Mouse (Mus musculus) heart, embryonic 10.5 days (tissue): ENCODE results near the gene B3galnt2. TPM values are rescaled to one million over a fixed set of nuclear protein-coding genes. Genes with fewer than 3 reads are reported as not detected.

Experiments
- DNase-seq: peaks from one replicate; pipeline ENCODE4 v3.0.0-alpha.2; 2017; ENCODE audit warnings: low spot score
- H3K27ac ChIP-seq: fragments of 300-500 bp; sonication (generic); 2 replicates; pipeline ENCODE4 v1.5.1; 2016; ENCODE audit warnings: mild to moderate bottlenecking
- H3K27me3 ChIP-seq: fragments of 300-500 bp; sonication (generic); 2 replicates; pipeline ENCODE4 v1.6.1; 2016; ENCODE audit warnings: mild to moderate bottlenecking; ENCODE audit not compliant: poor library complexity, insufficient read depth, severe bottlenecking
- H3K36me3 ChIP-seq: fragments of 300-500 bp; sonication (generic); 2 replicates; pipeline ENCODE4 v1.6.1; 2016; ENCODE audit warnings: mild to moderate bottlenecking, moderate library complexity
- H3K4me1 ChIP-seq: fragments of 300-500 bp; sonication (generic); 2 replicates; pipeline ENCODE4 v1.6.1; 2016; ENCODE audit warnings: mild to moderate bottlenecking
- H3K4me3 ChIP-seq: fragments of 300-500 bp; sonication (generic); 2 replicates; pipeline ENCODE4 v1.5.1; 2016; ENCODE audit warnings: mild to moderate bottlenecking, moderate library complexity
- H3K9me3 ChIP-seq: fragments of 300-500 bp; sonication (generic); 2 replicates; pipeline ENCODE4 v1.6.1; 2016; ENCODE audit warnings: mild to moderate bottlenecking, moderate library complexity
- WGBS: fragments of 180-500 bp; shearing (Covaris S2); methylation state at CpG from one replicate; pipeline ENCODE4 v1.1.7; 2016; 5-methylcytosine and 5-hydroxymethylcytosine counted together
- polyA plus RNA-seq: library from polyadenylated mRNA; unstranded; fragments of >200 nt; fragmentation: Nextera tagmentation; extraction: Ambion mirVana; gene quantifications from 2 replicates; pipeline ENCODE4 v1.2.1, GENCODE M21; 2016

Gene B3galnt2
- polyA plus RNA-seq, 1 experiment from 2014 or later: 38.7 TPM

- Histone ChIP-seq H3K9me3 (no peaks in the 10 kb centered on the region), H3K4me3 (no peak overlapping the region), H3K4me1 (peaks cover under 1% of the 10 kb centered on the region), H3K27ac (no peak overlapping the region), H3K36me3 (peaks cover 21% of the 10 kb centered on the region), H3K27me3 (no peaks in the 10 kb centered on the region)
- no peak for DNase-seq
Measured at GRCm38 (mm10) chr13:14043851-14044250, 89.6 kb downstream of the B3galnt2 start.

GRCm38 (mm10) chr13:14044521-14044920 lies 90.3 kb downstream of the B3galnt2 start:
- H3K4me3 ChIP-seq: no peak overlapping the region
- H3K27me3 ChIP-seq: no peaks in the 10 kb centered on the region
- no peak for DNase-seq
- no peaks in the 10 kb centered on the region for H3K9me3 ChIP-seq
- H3K27ac ChIP-seq: no peak overlapping the region
- no peaks in the 10 kb centered on the region; the same call in 1 of the 2 replicates for H3K4me1 ChIP-seq
- 74% methylated on average over 2 of the region's 2 CpGs for WGBS
- peaks cover 28% of the 10 kb centered on the region for H3K36me3 ChIP-seq

Other genes starting within 250 kb of the B3galnt2 start
- gene Gng4, start 170.4 kb upstream of the B3galnt2 start, polyA plus RNA-seq: 0.16 and 0.51 TPM in 2 replicates
- gene Tbce, start 85.2 kb downstream of the B3galnt2 start, polyA plus RNA-seq: 39.3 and 46.0 TPM in 2 replicates
- gene Arid4b, start 108.8 kb downstream of the B3galnt2 start, polyA plus RNA-seq: 44.3 and 61.7 TPM in 2 replicates
- 45.4 and 46.2 TPM in 2 replicates for gene Ggps1, start 109.0 kb downstream of the B3galnt2 start, polyA plus RNA-seq